Mouse (Mus musculus) left cerebral cortex, postnatal 10 days (tissue): ENCODE measurements around the gene Mpp3. TPM values are rescaled to one million over a fixed set of nuclear protein-coding genes. Genes with fewer than 3 reads are reported as not detected.
A peak's percentile ranks its signal among the peaks of the same experiment; 100 is the strongest.

Experiments
- DNase-seq, 2 experiments: peaks; one replicate each; pipeline ENCODE4 v3.0.0; 2021 to 2022; ENCODE audit warnings: low spot score in 2 of 2, mixed read lengths in 1 of 2; ENCODE audit errors: extremely low spot score in 1 of 2
- intact Hi-C: fragments of 180-260 bp; cut with DNase I; formaldehyde crosslinking; loops from one replicate; pipeline ENCODE4 v1.15.1; 2025
- total RNA-seq, 2 experiments: library from RNA; stranded (reverse); gene quantifications; 2 replicates each; pipeline ENCODE4 v1.2.3; 2021

Mpp3 gene
- total RNA-seq, 2 experiments from 2014 or later, result 34.1 to 36.3 TPM

GRCm38 (mm10) chr11:102023406-102023805, 4.9 kb downstream of the Mpp3 start:
- intact Hi-C loops, result no loop called here
- DNase-seq, result no peak

GRCm38 (mm10) chr11:102021196-102021595, 7.1 kb downstream of the Mpp3 start:
- intact Hi-C loops, result no loop called here
- DNase-seq, result peak in 1 of 2 experiments; percentile 20

GRCm38 (mm10) chr11:102019736-102020135, 8.5 kb downstream of the Mpp3 start:
- intact Hi-C loops, result no loop called here
- no peak for DNase-seq

DNA sequence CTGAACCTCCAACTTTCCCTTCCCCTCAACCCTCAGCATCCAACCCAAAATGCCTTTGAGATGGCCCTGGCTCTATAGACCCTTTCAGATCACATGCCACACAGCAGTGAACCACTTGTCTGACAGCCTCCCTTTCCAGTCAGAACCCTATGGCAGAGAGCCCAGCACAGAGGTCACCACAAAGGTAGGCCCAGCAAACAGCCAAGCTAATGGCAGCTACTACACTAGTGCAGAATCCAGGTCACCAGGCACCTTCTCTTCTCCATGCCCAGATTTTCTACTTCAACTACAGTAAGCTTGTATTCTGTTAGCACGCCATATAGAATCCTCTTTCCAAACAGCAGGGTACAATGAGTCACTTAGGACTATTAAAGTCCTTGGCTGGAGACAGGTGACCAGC, 12.1 kb downstream of the Mpp3 start:
- intact Hi-C loops, result no loop called here

GRCm38 (mm10) chr11:102015472-102015871, 12.8 kb downstream of the Mpp3 start:
- intact Hi-C loops, result no loop called here
- no peak for DNase-seq

More for the DNA sequence above, 12.1 kb downstream of the Mpp3 start:
- DNase-seq, result no peak

- DNase-seq, result no peak
- intact Hi-C loops, result no loop called here
These were observed 15.1 kb downstream of the Mpp3 start for GRCm38 (mm10) chr11:102013201-102013600.

DNA sequence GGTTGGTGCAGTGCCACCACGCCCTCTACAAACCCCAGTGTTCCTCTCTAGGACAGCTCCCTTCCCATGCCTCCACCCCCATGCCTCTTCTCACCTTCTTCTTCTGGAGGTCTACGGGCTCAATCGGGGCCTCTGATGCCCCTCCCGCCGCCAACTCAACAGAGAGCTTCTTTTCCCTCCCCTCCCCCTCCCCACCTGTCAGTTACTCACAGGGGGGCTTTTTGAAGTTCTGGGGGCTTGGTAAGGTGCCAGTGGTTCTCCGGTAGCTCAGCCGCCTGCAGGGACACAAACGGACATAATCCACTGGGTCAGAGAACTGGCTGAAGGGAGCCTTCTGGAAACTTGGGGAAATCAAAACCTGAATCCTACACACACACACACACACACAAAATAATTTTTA, 16.8 kb downstream of the Mpp3 start:
- no peak for DNase-seq
- intact Hi-C loops, result no loop called here

- intact Hi-C loops, result no loop called here
- DNase-seq, result no peak
These were observed 18.1 kb downstream of the Mpp3 start for GRCm38 (mm10) chr11:102010140-102010539.

DNA sequence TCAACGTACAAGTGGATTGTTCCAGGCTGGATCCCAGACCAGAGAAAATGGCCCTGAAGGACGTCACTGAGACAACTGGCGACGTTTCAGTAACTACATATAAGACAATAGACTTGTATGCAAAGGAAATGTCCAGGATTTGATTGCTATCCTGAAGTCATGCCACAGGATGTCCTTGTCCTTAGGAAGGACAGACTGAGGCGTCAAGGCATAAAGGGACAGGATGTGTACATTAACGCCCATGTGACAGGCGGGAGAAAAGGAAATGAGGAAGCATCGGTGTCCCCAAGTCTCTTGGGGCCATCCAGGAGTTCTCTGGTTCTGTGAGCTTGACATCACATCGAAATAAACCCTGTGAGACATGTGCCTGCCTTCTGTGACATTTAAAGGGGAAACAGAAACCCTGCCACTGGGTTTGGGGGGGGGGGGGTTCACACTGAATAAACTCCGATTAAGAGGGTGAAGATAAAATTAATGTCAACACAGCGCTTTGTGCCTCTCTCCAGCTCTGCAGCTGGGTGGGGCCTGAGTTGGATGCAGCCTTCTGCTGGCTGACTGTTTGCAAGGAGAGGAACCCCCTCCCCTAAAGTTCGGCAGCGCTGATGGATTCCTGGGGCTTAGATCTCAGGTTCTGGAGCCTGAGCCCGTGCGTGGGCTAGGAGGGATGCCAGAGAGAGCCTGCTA, 19.2 kb downstream of the Mpp3 start:
- intact Hi-C loops, result no loop called here
- no peak for DNase-seq

DNA sequence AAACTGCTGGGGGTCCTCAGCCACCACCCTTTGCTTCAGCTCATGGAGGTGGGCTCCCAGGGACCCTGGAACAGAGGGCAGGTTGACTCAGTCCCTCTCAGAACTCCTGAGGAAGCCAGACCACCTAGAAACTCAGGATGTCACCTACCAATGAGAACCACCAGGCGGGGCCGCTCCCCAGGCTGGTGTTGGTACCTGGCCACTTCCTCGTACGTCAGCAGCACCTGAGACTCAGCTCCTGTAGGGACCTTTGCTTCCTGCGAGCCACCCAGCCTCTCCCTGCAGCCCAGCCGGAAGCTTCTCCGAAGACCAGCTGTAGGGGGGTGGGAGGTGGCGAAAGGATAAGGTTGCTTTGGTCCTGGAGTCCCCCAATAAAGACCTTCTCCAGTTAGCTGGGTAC, 19.9 kb downstream of the Mpp3 start:
- intact Hi-C loops, result no loop called here
- no peak for DNase-seq

DNA sequence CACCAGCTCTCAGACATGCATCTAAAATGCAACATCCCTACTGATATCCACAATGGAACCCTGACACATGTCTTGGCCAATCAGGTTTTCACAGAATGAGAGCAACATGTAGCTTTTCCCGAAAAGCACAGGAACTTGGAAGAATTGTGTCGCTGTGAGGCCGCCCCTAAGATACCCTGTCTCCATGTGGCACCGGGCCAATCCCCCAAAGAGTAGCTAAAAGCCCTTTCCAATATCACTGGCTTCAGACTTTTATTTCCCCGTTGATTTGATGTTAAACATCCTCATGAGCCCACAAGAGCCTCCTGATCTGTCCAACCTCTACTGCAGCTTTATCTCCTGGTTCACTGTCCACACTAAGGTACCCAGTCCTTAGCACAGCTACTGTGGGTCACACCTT, 21.6 kb downstream of the Mpp3 start:
- intact Hi-C loops, result no loop called here
- no peak for DNase-seq

DNA sequence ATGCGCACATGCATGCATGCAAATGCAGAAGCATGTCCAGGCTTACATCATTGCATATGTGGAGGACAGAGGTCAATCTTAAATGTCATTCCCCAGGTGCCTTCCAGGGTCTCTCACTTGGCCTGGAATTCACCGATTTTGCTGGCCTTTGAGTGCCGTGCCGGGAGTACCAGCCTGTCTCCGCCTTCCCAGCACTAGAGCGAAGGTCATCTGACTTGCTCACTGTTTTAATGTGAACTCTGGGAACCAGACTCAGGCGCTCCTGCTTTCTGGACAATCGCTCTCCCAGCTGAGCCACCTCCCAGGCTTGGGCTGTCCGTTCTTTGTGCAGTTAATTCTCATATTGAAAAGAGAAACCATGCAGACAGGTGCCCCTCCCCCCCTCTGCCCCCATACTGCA, 22.0 kb downstream of the Mpp3 start:
- intact Hi-C loops, result no loop called here

DNA sequence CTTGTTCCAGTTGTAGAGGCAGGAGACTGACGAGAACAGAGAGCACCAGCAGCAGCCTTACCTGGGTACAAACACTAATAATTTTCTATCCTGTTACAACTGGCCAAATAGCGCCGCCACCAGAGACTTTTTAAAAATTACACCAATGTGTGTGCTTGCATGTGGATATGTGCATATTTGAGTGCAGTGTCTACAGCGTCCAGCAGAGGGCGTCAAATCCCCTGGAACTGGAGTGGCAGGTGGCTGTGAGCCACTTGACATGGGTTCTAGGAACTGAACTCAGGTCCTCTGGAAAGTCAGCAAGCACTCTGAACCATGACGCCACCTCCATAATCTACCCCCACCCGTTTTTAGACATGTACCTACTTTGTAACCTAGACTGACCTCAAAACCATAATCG, 24.0 kb downstream of the Mpp3 start:
- intact Hi-C loops, result no loop called here
- DNase-seq, result no peak

More for the DNA sequence above, 22.0 kb downstream of the Mpp3 start:
- DNase-seq, result no peak

- intact Hi-C loops, result no loop called here
- no peak for DNase-seq
These were observed 28.8 kb downstream of the Mpp3 start for GRCm38 (mm10) chr11:101999466-101999865.

DNA sequence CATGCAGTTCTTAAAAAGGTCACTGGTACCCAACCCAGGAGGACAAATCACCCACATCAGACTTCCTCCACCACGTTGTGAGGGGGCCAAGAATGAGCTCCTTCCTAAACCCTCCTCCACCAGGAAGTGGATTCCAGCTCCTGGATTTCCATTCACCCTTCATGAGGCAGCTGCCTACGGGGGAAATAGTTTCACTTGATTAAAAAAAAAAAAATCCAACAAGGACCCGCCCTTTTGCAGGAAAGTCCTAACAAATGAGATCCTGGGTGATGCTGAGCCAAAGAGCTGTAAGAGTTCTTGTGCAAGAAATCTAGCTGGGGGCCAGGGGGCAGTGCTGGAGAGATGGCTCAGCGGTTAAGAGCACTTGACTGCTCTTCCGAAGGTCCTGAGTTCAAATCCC, 30.0 kb downstream of the Mpp3 start:
- DNase-seq, result no peak
- intact Hi-C loops, result no loop called here

DNA sequence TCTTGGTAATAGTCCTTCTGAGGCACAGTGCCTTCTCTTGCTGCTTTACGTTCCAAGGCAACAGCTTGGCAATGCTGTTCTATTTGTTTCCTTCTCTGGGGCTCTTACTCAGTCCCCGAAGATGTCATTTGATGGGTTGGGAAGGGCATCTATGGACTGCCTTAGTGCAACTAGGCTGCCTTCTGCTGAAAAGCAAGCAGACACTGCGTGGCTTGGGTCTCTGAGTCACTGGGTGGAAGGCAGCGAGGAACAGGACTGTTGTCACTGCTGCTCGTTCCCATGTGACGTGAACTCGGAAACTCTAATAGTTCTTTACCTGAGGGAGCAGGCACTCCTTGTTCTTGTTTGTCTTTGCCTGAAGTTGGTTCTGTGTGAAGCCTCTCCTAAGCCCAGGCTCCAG, 32.3 kb downstream of the Mpp3 start:
- no peak for DNase-seq
- intact Hi-C loops, result no loop called here

- intact Hi-C loops, result no loop called here
- DNase-seq, result no peak
These were observed 34.2 kb downstream of the Mpp3 start for GRCm38 (mm10) chr11:101994100-101994499.

DNA sequence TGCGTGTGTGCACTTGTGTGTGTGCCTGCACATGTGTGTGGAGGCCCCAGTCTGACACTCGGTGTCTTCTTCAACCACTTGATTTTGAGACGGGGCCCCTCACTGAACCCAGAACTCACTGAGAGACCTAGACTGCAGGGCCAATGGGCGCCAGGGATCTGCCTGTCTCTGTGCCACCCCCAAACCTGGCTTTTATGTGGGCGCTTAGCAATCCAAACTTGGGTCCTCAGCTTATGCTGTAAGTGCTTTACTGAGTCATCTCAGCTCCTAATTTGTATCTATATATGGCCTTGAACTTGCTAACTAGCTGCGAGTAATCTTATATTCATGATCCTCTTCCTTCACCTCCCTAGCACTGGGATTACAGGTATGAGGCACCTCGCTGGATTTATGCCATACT, 35.9 kb downstream of the Mpp3 start:
- intact Hi-C loops, result no loop called here
- DNase-seq, result no peak

DNA sequence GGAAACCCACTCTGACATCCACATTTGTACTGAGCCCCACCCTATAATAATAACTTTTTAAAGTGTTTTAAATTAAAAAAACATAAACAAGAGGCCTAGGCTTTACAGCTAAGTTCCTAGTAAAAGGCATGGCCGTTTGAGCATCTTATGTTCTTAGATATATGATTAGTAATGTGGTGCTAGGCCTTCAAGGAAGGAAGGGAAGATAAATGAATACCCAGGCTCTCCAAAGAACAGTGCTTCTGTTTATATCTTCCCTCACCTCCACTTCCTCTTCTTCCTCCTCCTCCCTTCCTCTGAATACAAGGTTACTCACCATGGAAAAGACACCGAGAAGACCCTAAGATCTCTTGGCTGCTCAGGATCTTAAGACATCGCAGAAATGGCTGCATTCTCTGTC, 36.4 kb downstream of the Mpp3 start:
- DNase-seq, result no peak
- intact Hi-C loops, result no loop called here

GRCm38 (mm10) chr11:101990244-101990643, 38.0 kb downstream of the Mpp3 start:
- no peak for DNase-seq
- intact Hi-C loops, result no loop called here

DNA sequence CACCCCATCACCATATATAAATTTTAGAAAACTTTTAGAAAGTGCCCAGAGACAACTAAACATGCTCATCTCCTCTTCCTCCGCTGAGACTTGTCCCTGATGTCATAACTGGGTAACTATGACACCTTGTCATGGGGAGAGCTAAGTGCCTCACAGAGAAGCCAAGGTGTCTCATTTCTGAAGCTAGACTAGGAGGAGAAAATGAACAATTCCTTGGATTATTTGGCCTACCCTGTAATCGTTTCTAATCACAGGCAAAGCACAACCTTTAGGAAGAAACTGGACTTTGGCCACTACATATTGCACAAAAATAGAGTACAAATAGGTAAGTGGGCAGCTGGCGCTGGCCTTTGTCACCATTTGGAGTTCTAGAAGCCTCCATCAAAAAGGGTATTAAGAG, 41.3 kb downstream of the Mpp3 start, which contains the start of gene Dusp3:
Gene Dusp3 (minus strand): TSS at position 101 of the 400 bp plus-strand sequence.
- intact Hi-C loops, result loop anchor here (2.0 kb wide), 1 partner anchor 152 kb away; no protein-coding TSS in a partner anchor
- DNase-seq, result no peak
